Mouse (Mus musculus): Measurements from ENCODE around the gene Apol6. TPM values are rescaled to one million over a fixed set of nuclear protein-coding genes. Genes with fewer than 3 reads are reported as not detected.

Apol6 gene
- polyA plus RNA-seq (2012; rRNA removed), result 0.10 and 0.11 TPM in 2 replicates

GRCm38 (mm10) chr15:77044597-77045320, at the start of gene Apol6:
Gene Apol6 (plus strand): TSS chr15:77044729.
- no peak within 1 kb of the TSS for H3K4me3 ChIP-seq (ENCODE audit: insufficient read depth, low read length)
- H3K4me1 ChIP-seq (ENCODE audit: control insufficient read depth, insufficient read depth, low read length), result no peaks in the 10 kb centered on the region
- no peak within 1 kb of the TSS for H3K27ac ChIP-seq (ENCODE audit: insufficient read depth, low read length)
- TF ChIP-seq CTCF (IDR thresholded peaks at IDR 0.05; ENCODE audit: extremely low read depth, insufficient read depth, low read length), result no peak
- TF ChIP-seq POLR2A (IDR thresholded peaks at IDR 0.05; ENCODE audit: extremely low read depth, insufficient read depth, low read length), result no peak

GRCm38 (mm10) chr15:76998048-76998447, 46.5 kb upstream of the Apol6 start:
- no peak for TF ChIP-seq CTCF (IDR thresholded peaks at IDR 0.05; ENCODE audit: extremely low read depth, insufficient read depth, low read length)
- no peak for TF ChIP-seq POLR2A (IDR thresholded peaks at IDR 0.05; ENCODE audit: extremely low read depth, insufficient read depth, low read length)
- Histone ChIP-seq H3K4me1 (ENCODE audit: control insufficient read depth, insufficient read depth, low read length) (peaks cover 7% of the 10 kb centered on the region), H3K4me3 (ENCODE audit: insufficient read depth, low read length) (no peak overlapping the region), H3K27ac (ENCODE audit: insufficient read depth, low read length) (no peak overlapping the region)

- no peak overlapping the region for H3K4me3 ChIP-seq (ENCODE audit: insufficient read depth, low read length)
- TF ChIP-seq POLR2A (IDR thresholded peaks at IDR 0.05; ENCODE audit: extremely low read depth, insufficient read depth, low read length) (no peak), CTCF (IDR thresholded peaks at IDR 0.05; ENCODE audit: extremely low read depth, insufficient read depth, low read length) (no peak)
- no peak overlapping the region for H3K27ac ChIP-seq (ENCODE audit: insufficient read depth, low read length)
- H3K4me1 ChIP-seq (ENCODE audit: control insufficient read depth, insufficient read depth, low read length), result peaks cover 4% of the 10 kb centered on the region
Observed at GRCm38 (mm10) chr15:76998878-76999588, 45.5 kb upstream of the Apol6 start.

GRCm38 (mm10) chr15:77003173-77003867, 41.2 kb upstream of the Apol6 start:
- Histone ChIP-seq H3K4me1 (ENCODE audit: control insufficient read depth, insufficient read depth, low read length) (peaks cover 2% of the 10 kb centered on the region; the same call in 1 of the 2 replicates), H3K4me3 (ENCODE audit: insufficient read depth, low read length) (no peak overlapping the region), H3K27ac (ENCODE audit: insufficient read depth, low read length) (no peak overlapping the region)
- TF ChIP-seq POLR2A (IDR thresholded peaks at IDR 0.05; ENCODE audit: extremely low read depth, insufficient read depth, low read length) (no peak), CTCF (IDR thresholded peaks at IDR 0.05; ENCODE audit: extremely low read depth, insufficient read depth, low read length) (no peak)

- TF ChIP-seq CTCF (IDR thresholded peaks at IDR 0.05; ENCODE audit: extremely low read depth, insufficient read depth, low read length) (peak; percentile 91), POLR2A (IDR thresholded peaks at IDR 0.05; ENCODE audit: extremely low read depth, insufficient read depth, low read length) (no peak)
- no peak overlapping the region for H3K27ac ChIP-seq (ENCODE audit: insufficient read depth, low read length)
- no peak overlapping the region for H3K4me3 ChIP-seq (ENCODE audit: insufficient read depth, low read length)
- no peaks in the 10 kb centered on the region for H3K4me1 ChIP-seq (ENCODE audit: control insufficient read depth, insufficient read depth, low read length)
Observed at GRCm38 (mm10) chr15:77003868-77004215, 40.7 kb upstream of the Apol6 start.

GRCm38 (mm10) chr15:77008851-77009250, 35.7 kb upstream of the Apol6 start:
- Histone ChIP-seq H3K4me1 (ENCODE audit: control insufficient read depth, insufficient read depth, low read length) (no peaks in the 10 kb centered on the region), H3K4me3 (ENCODE audit: insufficient read depth, low read length) (no peak overlapping the region), H3K27ac (ENCODE audit: insufficient read depth, low read length) (no peak overlapping the region)
- TF ChIP-seq CTCF (IDR thresholded peaks at IDR 0.05; ENCODE audit: extremely low read depth, insufficient read depth, low read length) (no peak), POLR2A (IDR thresholded peaks at IDR 0.05; ENCODE audit: extremely low read depth, insufficient read depth, low read length) (no peak)

- Histone ChIP-seq H3K4me1 (ENCODE audit: control insufficient read depth, insufficient read depth, low read length) (no peaks in the 10 kb centered on the region), H3K27ac (ENCODE audit: insufficient read depth, low read length) (no peak overlapping the region), H3K4me3 (ENCODE audit: insufficient read depth, low read length) (no peak overlapping the region)
- peak; percentile 28; the same call in 1 of the 2 replicates for TF ChIP-seq POLR2A (IDR thresholded peaks at IDR 0.05; ENCODE audit: extremely low read depth, insufficient read depth, low read length)
- no peak for TF ChIP-seq CTCF (IDR thresholded peaks at IDR 0.05; ENCODE audit: extremely low read depth, insufficient read depth, low read length)
Observed at GRCm38 (mm10) chr15:77013753-77014241, 30.7 kb upstream of the Apol6 start.

- Histone ChIP-seq H3K27ac (ENCODE audit: insufficient read depth, low read length) (no peak overlapping the region), H3K4me3 (ENCODE audit: insufficient read depth, low read length) (no peak overlapping the region), H3K4me1 (ENCODE audit: control insufficient read depth, insufficient read depth, low read length) (no peaks in the 10 kb centered on the region)
- no peak for TF ChIP-seq POLR2A (IDR thresholded peaks at IDR 0.05; ENCODE audit: extremely low read depth, insufficient read depth, low read length)
- TF ChIP-seq CTCF (IDR thresholded peaks at IDR 0.05; ENCODE audit: extremely low read depth, insufficient read depth, low read length), result no peak
Observed at GRCm38 (mm10) chr15:77014431-77014830, 30.1 kb upstream of the Apol6 start.

- TF ChIP-seq POLR2A (IDR thresholded peaks at IDR 0.05; ENCODE audit: extremely low read depth, insufficient read depth, low read length), result no peak
- no peak for TF ChIP-seq CTCF (IDR thresholded peaks at IDR 0.05; ENCODE audit: extremely low read depth, insufficient read depth, low read length)
- no peak overlapping the region for H3K27ac ChIP-seq (ENCODE audit: insufficient read depth, low read length)
- H3K4me1 ChIP-seq (ENCODE audit: control insufficient read depth, insufficient read depth, low read length), result no peaks in the 10 kb centered on the region
- H3K4me3 ChIP-seq (ENCODE audit: insufficient read depth, low read length), result no peak overlapping the region
Observed at GRCm38 (mm10) chr15:77014985-77015384, 29.5 kb upstream of the Apol6 start.

Measured in cortical plate, adult 2 months (tissue).